Mouse (Mus musculus): ENCODE measurements around the gene Snx32.

DNA sequence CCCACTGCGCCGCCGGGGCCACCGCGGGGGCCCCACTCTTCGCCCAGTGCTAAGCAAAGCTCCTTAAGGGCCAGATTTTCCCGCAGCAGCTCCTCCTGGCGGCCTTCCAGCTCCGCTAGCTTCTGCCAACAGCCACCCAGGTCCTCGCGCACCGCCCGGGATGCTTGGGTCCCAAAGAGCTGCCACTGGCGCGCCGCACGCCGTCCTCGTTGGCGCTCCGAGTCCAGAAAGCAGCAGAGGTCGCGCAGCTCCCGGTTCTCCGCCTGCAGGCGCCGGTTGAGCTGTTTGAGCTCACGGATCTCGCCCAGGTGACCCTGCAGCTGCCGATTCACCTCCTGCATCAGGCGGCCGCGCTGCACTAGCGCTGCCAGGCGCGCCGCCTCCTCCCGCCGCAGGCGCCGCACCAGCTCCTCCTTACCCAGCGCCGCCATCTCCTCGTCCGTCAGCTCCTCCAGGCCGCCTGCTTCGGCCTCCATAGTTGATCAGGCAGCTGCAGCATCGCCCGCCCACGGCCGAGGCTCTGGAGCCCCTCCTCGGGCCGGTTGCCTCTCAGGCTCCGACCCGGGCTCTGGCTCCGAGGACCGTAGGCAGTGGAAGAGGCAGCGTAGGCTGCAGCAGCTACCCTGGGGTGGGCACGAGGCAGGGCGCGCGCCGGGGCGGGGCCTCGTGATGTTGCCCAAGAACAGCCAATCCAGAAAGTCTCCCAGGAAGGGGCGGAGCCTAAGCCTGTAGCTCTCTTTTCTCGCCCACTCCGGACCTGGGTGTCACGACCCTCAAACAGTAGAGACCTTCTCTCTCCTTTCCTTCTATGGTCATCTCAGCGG is 53.2 kb downstream of the Snx32 start:
- TF ChIP-seq GATA1 (IDR thresholded peaks at IDR 0.05; ENCODE audit: low read length), result no peak
- no peak for TF ChIP-seq TAL1 (IDR thresholded peaks at IDR 0.05; ENCODE audit: low read length)
